Mouse (Mus musculus): ENCODE data around the gene Calm4. TPM values are rescaled to one million over a fixed set of nuclear protein-coding genes. Genes with fewer than 3 reads are reported as not detected.

The Calm4 gene
- polyA plus RNA-seq, 2 experiments, result 8.6 to 51.5 TPM

DNA sequence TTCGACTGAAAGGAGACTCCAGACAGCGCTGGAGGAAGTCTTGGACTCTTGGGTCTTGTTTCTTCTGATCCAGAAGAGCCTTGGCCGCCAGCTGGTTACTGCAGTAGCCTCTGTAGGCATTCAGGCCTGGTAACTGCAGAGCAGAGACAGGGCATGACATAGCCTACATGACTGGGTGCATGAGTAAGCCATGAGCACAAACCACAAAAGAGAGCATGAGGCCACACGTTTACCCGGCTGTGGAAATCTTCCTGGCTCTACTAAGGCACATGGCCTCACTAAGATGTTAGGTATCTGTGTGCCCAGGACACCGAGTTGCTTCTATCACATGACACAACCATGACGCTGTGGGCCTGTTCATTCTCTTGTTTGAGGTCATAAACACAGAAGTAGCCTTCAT, 49.1 kb downstream of the Calm4 start:
- Histone ChIP-seq H3K9me3 (ENCODE audit: control insufficient read depth, low read length) (no peaks in the 10 kb centered on the region), H3K9ac (ENCODE audit: low read depth, low read length, severe bottlenecking) (no peak overlapping the region), H3K27me3 (ENCODE audit: control insufficient read depth, insufficient read depth, low read length) (no peaks in the 10 kb centered on the region), H3K4me3 (replicated peaks; ENCODE audit: low read length) (no peak overlapping the region), H3K36me3 (ENCODE audit: control insufficient read depth, insufficient read depth, low read length) (peaks cover 70% of the 10 kb centered on the region), H3K4me1 (ENCODE audit: control insufficient read depth, insufficient read depth, low read length) (peaks cover 7% of the 10 kb centered on the region; the same call in 1 of the 2 replicates), H3K27ac (replicated peaks; ENCODE audit: low read depth, low read length) (no peak overlapping the region), H3K4me2 (replicated peaks; ENCODE audit: low read depth, low read length, severe bottlenecking) (no peak overlapping the region)
- ATAC-seq (ENCODE audit: low FRiP score, low read depth) (no peak), DNase-seq (ENCODE audit: low spot score) (no peak)
- no peak for TF ChIP-seq POLR2A (IDR thresholded peaks at IDR 0.05; ENCODE audit: borderline replicate concordance, extremely low read depth, insufficient read depth, insufficient read length)
- WGBS, result 96% methylated on average over 7 of the region's 7 CpGs

Other genes with a start within 250 kb of the Calm4 start
- 24.6 and 29.9 TPM in 2 replicates for gene Fam208b, start 226.6 kb upstream of the Calm4 start, polyA plus RNA-seq (2012; rRNA removed)
- 19.6 and 19.7 TPM in 2 replicates for gene Fam208b, start 226.6 kb upstream of the Calm4 start, polyA plus RNA-seq (2014; fragmentation: Nextera tagmentation; extraction: Ambion mirVana)
- gene Asb13, start 203.7 kb upstream of the Calm4 start, polyA plus RNA-seq (2012; rRNA removed), result 12.8 and 13.6 TPM in 2 replicates
- 6.8 and 8.4 TPM in 2 replicates for gene Asb13, start 203.7 kb upstream of the Calm4 start, polyA plus RNA-seq (2014; fragmentation: Nextera tagmentation; extraction: Ambion mirVana)
- gene Calml3, start 33.4 kb upstream of the Calm4 start, polyA plus RNA-seq (2012; rRNA removed), result 9.1 and 12.7 TPM in 2 replicates
- gene Calml3, start 33.4 kb upstream of the Calm4 start, polyA plus RNA-seq (2014; fragmentation: Nextera tagmentation; extraction: Ambion mirVana), result 5.4 and 7.4 TPM in 2 replicates
- not detected in 2 replicates for gene Calm5, start 16.4 kb downstream of the Calm4 start, polyA plus RNA-seq (2012; rRNA removed)
- 0.47 and 0.94 TPM in 2 replicates for gene Calm5, start 16.4 kb downstream of the Calm4 start, polyA plus RNA-seq (2014; fragmentation: Nextera tagmentation; extraction: Ambion mirVana)
- 70.0 and 71.8 TPM in 2 replicates for gene Net1, start 80.5 kb downstream of the Calm4 start, polyA plus RNA-seq (2012; rRNA removed)
- gene Net1, start 80.5 kb downstream of the Calm4 start, polyA plus RNA-seq (2014; fragmentation: Nextera tagmentation; extraction: Ambion mirVana), result 115 TPM in 2 replicates
- gene Tubal3, start 80.5 kb downstream of the Calm4 start, polyA plus RNA-seq (2012; rRNA removed), result 0.03 TPM in 1 of 2 replicates, not detected in the other
- not detected in 2 replicates for gene Tubal3, start 80.5 kb downstream of the Calm4 start, polyA plus RNA-seq (2014; fragmentation: Nextera tagmentation; extraction: Ambion mirVana)
- gene Ucn3, start 107.6 kb downstream of the Calm4 start, polyA plus RNA-seq (2012; rRNA removed), result not detected in 2 replicates
- 0.14 TPM in 1 of 2 replicates, not detected in the other for gene Ucn3, start 107.6 kb downstream of the Calm4 start, polyA plus RNA-seq (2014; fragmentation: Nextera tagmentation; extraction: Ambion mirVana)
- gene Akr1c14, start 211.3 kb downstream of the Calm4 start, polyA plus RNA-seq (2012; rRNA removed), result 0.69 and 1.2 TPM in 2 replicates
- 1.2 and 1.3 TPM in 2 replicates for gene Akr1c14, start 211.3 kb downstream of the Calm4 start, polyA plus RNA-seq (2014; fragmentation: Nextera tagmentation; extraction: Ambion mirVana)